Mouse (Mus musculus) neutrophil, adult 59 days (primary cell): ENCODE data around the gene Lrrc38. TPM values are rescaled to one million over a fixed set of nuclear protein-coding genes. Genes with fewer than 3 reads are reported as not detected.

Experiments
- total RNA-seq, 2 experiments: library from RNA; stranded (reverse); gene quantifications; 1 replicate in 1 of 2; 2 replicates in 1 of 2; pipeline ENCODE4 v1.2.4; 2023

Lrrc38 gene
- total RNA-seq, result not detected

DNA sequence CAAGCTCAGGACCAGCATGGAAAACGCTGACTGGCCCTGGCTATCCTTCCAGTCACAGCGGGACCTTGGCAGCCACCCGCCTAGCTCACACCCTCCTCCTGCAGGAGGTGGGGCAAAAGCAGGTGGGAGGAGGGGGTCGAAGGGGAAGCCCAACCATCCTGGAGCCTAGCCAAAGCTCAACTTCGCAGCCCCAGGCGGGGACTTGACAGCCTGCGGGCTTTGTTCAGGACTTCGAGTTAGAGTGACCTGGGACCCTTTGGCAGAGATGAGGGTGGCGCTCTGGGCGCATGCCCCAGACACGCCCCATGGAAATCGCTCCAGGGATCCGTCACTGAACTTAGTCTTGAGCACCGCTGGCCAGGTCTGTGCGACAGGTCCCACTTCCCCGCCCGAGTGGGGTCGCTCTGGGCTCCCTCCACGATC lies at the start of gene Lrrc38:
Gene Lrrc38 (plus strand): TSS at position 274 of the 423 bp plus-strand sequence.

DNA sequence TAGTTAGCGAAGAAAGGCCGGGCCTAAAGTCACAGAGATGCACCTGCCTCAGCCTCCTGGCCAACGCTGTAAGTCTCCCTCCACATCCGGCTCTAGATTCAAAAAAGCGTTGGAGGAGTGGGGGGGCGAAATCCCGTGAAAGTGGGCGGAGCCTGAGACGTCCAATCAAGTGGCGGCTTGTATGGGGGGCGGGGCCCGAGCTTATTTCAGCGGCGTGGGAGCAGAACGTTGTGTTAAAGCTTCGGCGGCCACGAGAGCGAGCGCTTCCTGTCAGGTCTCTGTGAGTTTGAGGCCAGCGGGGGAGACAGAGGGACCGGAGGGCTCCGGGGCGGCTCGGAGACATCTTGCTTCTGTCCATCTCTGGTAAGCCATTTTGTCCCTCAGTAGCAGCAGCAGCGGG lies 44.6 kb downstream of the Lrrc38 start, which contains the start of gene Pramel1:
Gene Pramel1 (plus strand): TSS at position 248 of the 400 bp plus-strand sequence.

DNA sequence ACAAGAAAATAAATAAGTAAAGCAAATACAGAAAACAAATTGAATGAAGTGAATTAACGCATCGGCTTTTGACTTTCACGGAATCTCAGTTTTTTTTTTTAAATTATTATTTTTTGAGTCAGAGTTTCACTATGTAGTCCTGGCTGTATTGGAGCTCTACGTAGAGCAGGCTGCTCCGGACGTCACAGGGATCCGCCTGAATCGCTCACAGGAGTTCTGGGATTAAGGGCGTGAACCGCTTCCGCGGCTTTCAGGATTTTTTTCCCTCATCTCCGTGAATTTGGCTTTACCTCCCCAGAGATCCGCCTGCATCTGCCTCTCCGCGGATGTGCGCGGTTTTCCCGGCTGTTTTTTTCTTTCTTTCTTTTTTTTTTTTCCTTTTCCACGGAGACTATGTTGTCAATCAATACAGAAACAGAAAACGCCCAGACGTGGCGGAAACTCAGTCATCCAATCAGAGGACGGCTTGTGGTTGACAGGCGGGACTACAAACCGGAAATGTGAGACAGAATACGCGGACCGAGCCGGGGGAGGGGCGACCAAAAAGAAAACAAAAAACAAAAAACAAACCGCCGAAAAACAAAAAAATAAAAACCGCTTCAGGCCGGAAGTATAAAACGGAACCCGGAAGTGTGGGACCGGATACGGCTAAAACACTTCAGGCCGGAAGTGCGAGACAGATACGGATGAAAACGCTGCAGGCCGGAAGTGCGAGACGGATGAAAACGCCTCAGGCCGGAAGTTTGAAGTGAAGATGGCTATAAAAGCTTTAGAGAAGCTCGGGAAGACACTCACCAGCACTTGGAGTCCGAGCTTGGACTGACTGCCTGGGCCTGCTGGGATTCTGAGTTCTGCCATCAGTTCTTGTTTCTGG lies 62.9 kb downstream of the Lrrc38 start, which contains the start of gene Pramef8:
Gene Pramef8 (plus strand): TSS at position 208 of the 874 bp plus-strand sequence.

Other genes with a start within 250 kb of the Lrrc38 start
- 10 to 100 TPM; 47.1 to 49.9 TPM for gene Prdm2, start 136.8 kb upstream of the Lrrc38 start, total RNA-seq
- gene Pdpn, start 50.2 kb upstream of the Lrrc38 start, total RNA-seq, result 1 to 10 TPM in 1 of 2 experiments, under 1 TPM in 1; 0.95 to 1.6 TPM
- gene Pramel1, start 44.7 kb downstream of the Lrrc38 start, total RNA-seq, result not detected
- gene Pramef8, start 62.7 kb downstream of the Lrrc38 start, total RNA-seq, result 10 to 100 TPM; 33.4 to 41.3 TPM
- gene Oog4, start 100.6 kb downstream of the Lrrc38 start, total RNA-seq, result not detected
- gene Gm13043, start 161.6 kb downstream of the Lrrc38 start, total RNA-seq, result not detected
- not detected for gene Gm13040, start 186.2 kb downstream of the Lrrc38 start, total RNA-seq
- gene BC080695, start 201.9 kb downstream of the Lrrc38 start, total RNA-seq, result not detected
- gene Gm13057, start 202.0 kb downstream of the Lrrc38 start, total RNA-seq, result not detected